28 mouse cellular contexts compared by ENCODE assay signal in the genomic region with DNA sequence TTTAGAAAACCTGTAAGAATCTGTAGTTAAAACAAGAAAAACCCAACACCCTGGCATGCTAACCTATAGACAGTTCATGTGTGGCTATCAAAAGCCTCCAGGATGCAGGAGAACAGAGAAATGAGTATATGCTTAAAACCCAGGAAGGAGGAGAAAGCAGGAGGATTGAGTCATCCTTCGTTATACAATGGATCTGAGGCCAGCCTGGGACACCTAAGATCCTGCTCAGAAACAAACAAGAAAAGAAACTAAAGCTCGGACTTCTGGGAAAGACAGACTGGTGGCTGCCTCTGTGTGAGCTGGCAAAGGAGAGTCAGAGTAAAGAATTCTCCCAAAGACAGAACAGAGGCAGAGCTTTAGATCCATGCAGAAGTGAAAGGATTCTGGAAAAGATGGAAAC.
"Had no signal": no experiment of that assay in that cellular context is flagged by ENCODE, and none has a peak within 500 bp of the region (broad histone marks: within the 10 kb centered on the region; RNA-seq: fewer than 3 reads in every experiment).

No protein-coding gene starts in this region.

- H3K27ac ChIP-seq: embryonic facial prominence, embryonic 10.5 days; embryonic facial prominence, embryonic 12.5 days; embryonic facial prominence, embryonic 13.5 days; embryonic facial prominence, embryonic 15.5 days; forebrain, embryonic 10.5 days; forebrain, embryonic 12.5 days; forebrain, embryonic 13.5 days; forebrain, embryonic 15.5 days; gastrocnemius, adult 2 months; heart, adult 2 months had no signal

- H3K4me3 ChIP-seq: embryonic facial prominence, embryonic 10.5 days; embryonic facial prominence, embryonic 12.5 days; embryonic facial prominence, embryonic 13.5 days; embryonic facial prominence, embryonic 15.5 days; erythroblast, embryonic 14.5 days; forebrain, embryonic 10.5 days; forebrain, embryonic 12.5 days; forebrain, embryonic 13.5 days; forebrain, embryonic 15.5 days; gastrocnemius, adult 2 months; heart, adult 2 months had no signal

- DNase-seq: cerebellum, adult 8-10 months; cerebellum, adult 9-10 months; cerebellum, adult 9-11 months; cerebellum, postnatal 10 days; cerebellum, postnatal 14 days; cerebellum, postnatal 25 days; cerebellum, postnatal 36 days; embryo, embryonic 11 days; forebrain, postnatal 0 days; gastrocnemius, adult 2 months; gastrocnemius, postnatal 10 days; gastrocnemius, postnatal 14 days; gastrocnemius, postnatal 25 days; gastrocnemius, postnatal 36 days; heart, adult 11 months; heart, adult 18-20 months; heart, adult 2 months had no signal

- ATAC-seq: forebrain, embryonic 13.5 days; forebrain, embryonic 14.5 days; forebrain, embryonic 15.5 days; forebrain, embryonic 16.5 days; forebrain, postnatal 0 days had no signal
